Mouse (Mus musculus): ENCODE measurements around the gene Gm8206.
"Not testable (repeated sequence)": the region's sequence is repeated elsewhere in the genome, so short reads cannot be mapped to it uniquely, and the experiment has no call there.

The Gm8206 gene

DNA sequence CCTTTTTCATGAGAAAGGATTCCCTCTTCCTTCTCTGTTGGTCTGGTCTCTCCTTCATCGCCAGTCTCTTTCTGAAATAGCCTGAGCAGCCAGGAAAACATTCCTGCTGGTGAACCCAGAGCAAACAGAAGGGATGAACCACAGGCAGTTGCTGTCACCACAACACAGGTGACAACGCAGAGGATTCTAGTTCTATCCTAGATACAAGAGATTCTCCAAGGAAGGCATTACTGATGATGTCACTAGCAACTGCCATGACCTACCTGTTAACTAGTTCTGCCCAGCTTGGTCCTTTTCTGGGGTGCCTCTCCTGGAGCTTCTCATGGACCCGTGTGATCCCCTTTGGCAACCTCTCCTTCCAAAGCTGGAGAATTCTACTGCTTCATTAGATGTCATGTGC lies at the start of gene Gm8206:
Gene Gm8206, minus strand, starts transcription at position 101 of the 400 bp plus-strand sequence.
- not testable (repeated sequence) for DNase-seq (ENCODE audit: low read depth)

DNA sequence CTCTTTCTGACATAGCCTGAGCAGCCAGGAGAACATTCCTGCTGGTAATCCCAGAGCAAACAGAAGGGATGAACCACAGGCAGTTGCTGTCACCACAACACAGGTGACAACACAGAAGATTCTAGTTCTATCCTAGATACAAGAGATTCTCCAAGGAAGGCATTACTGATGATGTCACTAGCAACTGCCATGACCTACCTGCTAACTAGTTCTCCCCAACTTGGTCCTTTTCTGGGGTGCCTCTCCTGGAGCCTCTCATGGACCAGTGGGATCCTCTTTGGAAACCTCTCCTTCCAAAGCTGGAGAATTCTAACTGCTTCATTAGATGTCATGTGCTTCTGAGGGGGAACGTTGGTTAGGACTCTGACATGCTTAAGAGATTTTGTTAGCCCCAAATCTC lies 32.0 kb upstream of the Gm8206 start, which contains the start of gene Gm3476:
Gene Gm3476, minus strand, starts transcription at position 101 of the 400 bp plus-strand sequence.
- DNase-seq (ENCODE audit: low read depth): not testable (repeated sequence)

DNA sequence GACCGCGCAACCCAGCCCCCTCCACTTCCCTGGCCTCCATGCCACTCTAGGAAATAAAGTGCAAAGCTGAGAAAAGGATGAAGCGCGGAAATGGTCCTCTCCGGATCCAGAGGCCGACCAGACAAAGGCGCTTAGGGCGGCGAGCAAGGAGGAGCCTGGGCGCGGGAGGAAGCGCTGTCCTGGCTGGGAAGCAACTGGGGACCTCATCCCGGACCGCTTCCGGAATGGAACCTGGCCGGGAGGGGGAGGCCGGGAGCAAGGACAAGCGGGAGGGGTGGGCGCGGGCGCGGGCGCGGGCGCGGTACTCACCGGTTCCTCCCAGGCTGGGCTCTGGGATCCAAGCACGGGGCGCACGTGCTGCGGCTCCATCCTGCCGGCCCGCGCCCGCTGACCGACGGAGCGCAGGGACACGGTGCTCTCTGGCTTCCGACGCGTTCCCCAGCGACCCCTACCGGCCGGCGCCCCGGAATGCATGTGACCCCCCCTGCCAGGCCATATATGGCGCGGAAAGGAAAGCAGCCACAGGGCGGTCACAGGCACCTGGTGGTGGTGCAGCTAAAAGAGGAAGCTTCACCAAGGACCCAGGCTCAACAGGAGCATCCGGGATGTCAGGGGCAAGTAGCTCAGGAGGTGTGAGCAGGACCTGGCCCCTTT lies 14.7 kb upstream of the Gm8206 start, which contains the start of gene Gm3468:
Gene Gm3468, minus strand, starts transcription at position 394 of the 654 bp plus-strand sequence.
- DNase-seq (ENCODE audit: low read depth): not testable (repeated sequence)

DNA sequence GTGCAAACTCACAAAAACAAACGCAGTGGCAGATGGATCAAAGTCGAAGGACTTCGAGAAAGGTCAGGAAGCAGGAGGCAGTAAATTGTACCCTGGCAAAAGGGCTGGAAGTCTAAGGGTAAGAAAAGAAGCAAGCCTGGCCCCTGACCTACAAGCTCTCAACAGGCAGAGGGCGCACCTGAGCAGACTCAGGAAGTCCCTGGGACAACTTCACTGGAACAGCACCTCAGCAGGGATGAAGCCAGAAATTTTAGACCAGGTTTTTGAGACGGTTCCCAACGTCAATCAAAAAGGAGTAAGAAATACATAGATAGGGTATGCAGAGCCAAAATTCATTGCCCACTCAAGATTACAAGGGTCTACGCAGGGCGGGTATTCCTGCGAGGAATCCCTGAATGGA lies 13.8 kb upstream of the Gm8206 start:
- not testable (repeated sequence) for DNase-seq (ENCODE audit: low read depth)

GRCm38 (mm10) chr14:6058167-6058566 lies 35.6 kb downstream of the Gm8206 start, which contains the start of gene Gm6337:
Gene Gm6337, minus strand, starts transcription at chr14:6058267.
- DNase-seq (ENCODE audit: low read depth): not testable (repeated sequence)

DNA sequence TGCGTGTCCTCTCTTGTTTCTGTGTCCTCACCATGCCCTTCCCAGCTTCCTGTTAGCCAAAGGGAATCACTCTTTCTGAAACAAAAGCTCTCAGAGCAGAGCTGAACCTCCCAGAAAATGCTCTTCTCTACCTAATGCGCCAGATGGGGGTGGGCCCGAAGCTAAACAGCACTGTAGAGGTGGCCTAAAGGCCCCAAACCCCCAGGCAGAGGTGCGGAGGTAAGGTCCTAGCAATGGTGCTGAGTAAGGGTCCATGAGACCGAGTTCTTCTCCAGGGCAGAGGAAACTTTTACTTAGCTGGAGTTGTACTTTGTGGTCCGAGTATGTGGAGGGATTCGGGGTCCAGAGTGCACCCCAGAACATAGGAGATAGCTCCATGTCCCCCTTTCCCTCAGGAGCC lies 106.6 kb downstream of the Gm8206 start:
- DNase-seq (ENCODE audit: low read depth): not testable (repeated sequence)

GRCm38 (mm10) chr14:5979037-5979436 lies 114.7 kb downstream of the Gm8206 start, which contains the start of gene Gm3453:
Gene Gm3453, minus strand, starts transcription at chr14:5979137.
- DNase-seq (ENCODE audit: low read depth): not testable (repeated sequence)

Measured in 416B (cell line).